Mouse (Mus musculus): Measurements from ENCODE around the gene Vwa8. TPM values are rescaled to one million over a fixed set of nuclear protein-coding genes. Genes with fewer than 3 reads are reported as not detected.

The Vwa8 gene
- polyA plus RNA-seq, 1 experiment from 2014 or later, result 8.1 TPM

DNA sequence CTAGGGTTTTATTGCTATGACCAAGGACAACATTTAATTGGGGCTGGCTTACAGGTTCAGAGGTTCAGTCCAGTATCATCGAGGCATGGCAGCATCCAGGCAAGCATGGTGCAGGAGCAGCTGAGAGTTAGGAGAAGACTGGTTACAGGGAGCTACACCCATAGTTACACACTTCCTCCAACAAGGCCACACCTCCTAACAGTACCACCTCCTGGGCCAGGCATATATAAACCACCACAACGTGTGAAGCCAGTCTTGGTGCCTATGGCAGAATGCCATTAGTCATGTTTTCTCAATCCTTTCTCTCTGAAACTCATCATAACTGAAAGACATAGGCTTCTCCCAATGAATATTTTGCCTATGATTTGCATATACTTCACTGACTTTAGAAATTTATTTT lies 106.9 kb downstream of the Vwa8 start:
- H3K27me3 ChIP-seq (ENCODE audit: control insufficient read depth, insufficient read depth, low read length), result no peaks in the 10 kb centered on the region
- no peaks in the 10 kb centered on the region for H3K36me3 ChIP-seq (replicated peaks; ENCODE audit: control insufficient read depth, insufficient read depth, low read depth, low read length)
- H3K27ac ChIP-seq (replicated peaks; ENCODE audit: low read depth, low read length), result no peak overlapping the region
- H3K4me1 ChIP-seq (ENCODE audit: control insufficient read depth, insufficient read depth, low read length), result no peaks in the 10 kb centered on the region
- no peak overlapping the region for H3K4me3 ChIP-seq (ENCODE audit: low read depth, low read length)
- H3K4me2 ChIP-seq (ENCODE audit: low read depth, low read length), result no peak overlapping the region
- DNase-seq (ENCODE audit: low spot score) (no peak), ATAC-seq (replicated peaks; ENCODE audit: insufficient number of reproducible peaks, low FRiP score, low TSS enrichment, low read depth) (no peak)
- 81% methylated on average over 2 of the region's 2 CpGs for WGBS
- H3K9me3 ChIP-seq (replicated peaks; ENCODE audit: control insufficient read depth, low read length), result no peaks in the 10 kb centered on the region
- H3K9ac ChIP-seq (replicated peaks; ENCODE audit: low read length), result no peak overlapping the region

DNA sequence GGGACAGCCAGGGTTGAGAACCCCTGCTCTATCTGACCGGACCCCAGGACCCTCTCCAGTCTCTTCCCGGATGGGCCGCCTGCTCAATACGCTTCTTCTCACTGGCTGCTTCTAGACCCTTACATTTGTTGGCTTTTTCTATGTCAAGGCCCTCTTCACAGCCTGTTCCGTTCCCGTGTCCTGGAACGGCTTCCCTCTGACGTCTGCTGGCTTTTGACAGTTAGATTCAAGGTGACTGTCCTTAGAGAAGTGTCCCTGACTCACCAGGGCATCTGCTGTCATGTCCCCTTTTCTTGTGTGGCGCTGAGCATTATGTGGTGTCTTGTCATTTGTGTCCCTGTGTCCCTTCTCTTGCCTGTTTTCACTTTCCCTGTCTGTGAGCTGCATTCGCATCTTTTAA lies 121.8 kb downstream of the Vwa8 start:
- Histone ChIP-seq H3K4me3 (ENCODE audit: low read depth, low read length) (no peak overlapping the region), H3K4me1 (ENCODE audit: control insufficient read depth, insufficient read depth, low read length) (no peaks in the 10 kb centered on the region), H3K36me3 (replicated peaks; ENCODE audit: control insufficient read depth, insufficient read depth, low read depth, low read length) (no peaks in the 10 kb centered on the region), H3K4me2 (ENCODE audit: low read depth, low read length) (no peak overlapping the region), H3K9ac (replicated peaks; ENCODE audit: low read length) (no peak overlapping the region), H3K27ac (replicated peaks; ENCODE audit: low read depth, low read length) (no peak overlapping the region), H3K9me3 (replicated peaks; ENCODE audit: control insufficient read depth, low read length) (no peaks in the 10 kb centered on the region), H3K27me3 (ENCODE audit: control insufficient read depth, insufficient read depth, low read length) (no peaks in the 10 kb centered on the region)
- 92% methylated on average over 10 of the region's 10 CpGs for WGBS
- no peak for ATAC-seq (replicated peaks; ENCODE audit: insufficient number of reproducible peaks, low FRiP score, low TSS enrichment, low read depth)
- no peak for DNase-seq (ENCODE audit: low spot score)

DNA sequence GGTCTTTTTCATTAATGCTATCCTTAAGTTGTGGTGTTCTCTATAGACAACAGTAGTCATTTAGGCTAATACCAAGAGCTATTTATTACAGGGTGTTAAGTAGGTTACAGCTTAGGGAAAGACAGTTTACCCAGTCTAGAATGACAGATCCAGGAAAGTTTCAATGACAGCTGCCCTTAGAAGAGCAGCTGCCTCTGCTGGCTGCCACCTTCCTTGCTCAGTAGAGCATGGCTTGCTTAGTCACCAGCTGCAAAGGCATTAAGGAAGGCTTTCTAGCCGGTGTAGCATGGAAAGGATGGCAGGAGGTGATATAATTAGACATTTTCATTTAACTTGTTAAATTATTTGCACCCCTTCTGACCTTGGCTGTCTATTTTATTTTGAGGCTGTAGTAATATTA lies 123.6 kb downstream of the Vwa8 start:
- WGBS, result 53% methylated on average over 1 of the region's 1 CpGs
- DNase-seq (ENCODE audit: low spot score), result no peak

DNA sequence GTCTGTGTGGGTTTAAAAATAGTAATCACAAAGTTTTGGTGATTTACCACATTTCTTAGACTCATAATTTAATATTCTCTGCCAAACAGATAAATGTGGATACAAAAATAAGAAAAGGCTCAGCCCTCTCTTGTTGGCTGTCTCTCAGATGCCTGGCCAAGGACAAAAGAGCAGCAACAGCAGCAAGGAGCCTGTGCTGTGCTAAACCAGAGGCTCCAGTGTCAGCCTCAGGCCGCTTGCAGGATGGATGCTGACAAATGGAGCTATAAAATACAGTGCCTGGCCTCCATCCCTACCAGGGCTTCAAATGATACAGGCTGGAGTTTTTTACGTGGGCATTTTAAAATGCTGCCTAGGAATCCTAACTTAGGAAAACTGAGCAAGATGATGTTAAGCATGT lies 134.3 kb downstream of the Vwa8 start:
- no peaks in the 10 kb centered on the region for H3K36me3 ChIP-seq (replicated peaks; ENCODE audit: control insufficient read depth, insufficient read depth, low read depth, low read length)
- ATAC-seq (replicated peaks; ENCODE audit: insufficient number of reproducible peaks, low FRiP score, low TSS enrichment, low read depth), result no peak
- no peak overlapping the region for H3K4me3 ChIP-seq (ENCODE audit: low read depth, low read length)
- H3K27ac ChIP-seq (replicated peaks; ENCODE audit: low read depth, low read length), result no peak overlapping the region
- no peaks in the 10 kb centered on the region for H3K9me3 ChIP-seq (replicated peaks; ENCODE audit: control insufficient read depth, low read length)
- H3K4me1 ChIP-seq (ENCODE audit: control insufficient read depth, insufficient read depth, low read length), result no peaks in the 10 kb centered on the region
- H3K27me3 ChIP-seq (ENCODE audit: control insufficient read depth, insufficient read depth, low read length), result no peaks in the 10 kb centered on the region
- H3K9ac ChIP-seq (replicated peaks; ENCODE audit: low read length), result no peak overlapping the region
- no peak overlapping the region for H3K4me2 ChIP-seq (ENCODE audit: low read depth, low read length)
- DNase-seq (ENCODE audit: low spot score), result no peak
- 69% methylated on average over 2 of the region's 2 CpGs for whole genome bisulfite sequencing

More for the DNA sequence above, 123.6 kb downstream of the Vwa8 start:
- no peak overlapping the region for H3K27ac ChIP-seq (replicated peaks; ENCODE audit: low read depth, low read length)
- no peak overlapping the region for H3K9ac ChIP-seq (replicated peaks; ENCODE audit: low read length)
- H3K36me3 ChIP-seq (replicated peaks; ENCODE audit: control insufficient read depth, insufficient read depth, low read depth, low read length), result no peaks in the 10 kb centered on the region
- H3K4me2 ChIP-seq (ENCODE audit: low read depth, low read length), result no peak overlapping the region
- no peak overlapping the region for H3K4me3 ChIP-seq (ENCODE audit: low read depth, low read length)
- H3K4me1 ChIP-seq (ENCODE audit: control insufficient read depth, insufficient read depth, low read length), result no peaks in the 10 kb centered on the region
- H3K27me3 ChIP-seq (ENCODE audit: control insufficient read depth, insufficient read depth, low read length), result no peaks in the 10 kb centered on the region
- no peaks in the 10 kb centered on the region for H3K9me3 ChIP-seq (replicated peaks; ENCODE audit: control insufficient read depth, low read length)
- ATAC-seq (replicated peaks; ENCODE audit: insufficient number of reproducible peaks, low FRiP score, low TSS enrichment, low read depth), result no peak

DNA sequence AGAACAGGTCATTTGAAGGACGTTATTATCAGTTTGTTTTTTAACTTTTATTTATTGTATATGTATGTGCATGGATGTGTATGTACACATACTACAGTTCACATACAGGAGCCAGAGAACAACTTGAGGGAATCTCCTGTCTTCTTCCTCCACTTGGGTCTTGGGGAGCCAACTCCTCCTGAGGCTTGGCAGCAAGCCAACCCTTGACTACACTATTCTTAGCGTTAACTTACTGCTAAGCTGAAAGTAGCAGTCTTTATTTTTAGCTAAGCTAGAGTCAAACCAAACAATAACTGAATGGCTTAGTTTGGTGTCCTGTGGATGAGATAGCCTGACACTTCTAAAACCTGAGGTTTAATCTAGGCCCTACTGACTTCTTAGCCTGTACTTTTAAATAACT lies 135.4 kb downstream of the Vwa8 start:
- Histone ChIP-seq H3K4me3 (ENCODE audit: low read depth, low read length) (no peak overlapping the region), H3K9ac (replicated peaks; ENCODE audit: low read length) (no peak overlapping the region), H3K9me3 (replicated peaks; ENCODE audit: control insufficient read depth, low read length) (no peaks in the 10 kb centered on the region), H3K36me3 (replicated peaks; ENCODE audit: control insufficient read depth, insufficient read depth, low read depth, low read length) (no peaks in the 10 kb centered on the region), H3K27ac (replicated peaks; ENCODE audit: low read depth, low read length) (no peak overlapping the region), H3K4me1 (ENCODE audit: control insufficient read depth, insufficient read depth, low read length) (no peaks in the 10 kb centered on the region), H3K27me3 (ENCODE audit: control insufficient read depth, insufficient read depth, low read length) (no peaks in the 10 kb centered on the region), H3K4me2 (ENCODE audit: low read depth, low read length) (no peak overlapping the region)
- ATAC-seq (replicated peaks; ENCODE audit: insufficient number of reproducible peaks, low FRiP score, low TSS enrichment, low read depth) (no peak), DNase-seq (ENCODE audit: low spot score) (no peak)
- 87% methylated on average over 2 of the region's 2 CpGs for WGBS

DNA sequence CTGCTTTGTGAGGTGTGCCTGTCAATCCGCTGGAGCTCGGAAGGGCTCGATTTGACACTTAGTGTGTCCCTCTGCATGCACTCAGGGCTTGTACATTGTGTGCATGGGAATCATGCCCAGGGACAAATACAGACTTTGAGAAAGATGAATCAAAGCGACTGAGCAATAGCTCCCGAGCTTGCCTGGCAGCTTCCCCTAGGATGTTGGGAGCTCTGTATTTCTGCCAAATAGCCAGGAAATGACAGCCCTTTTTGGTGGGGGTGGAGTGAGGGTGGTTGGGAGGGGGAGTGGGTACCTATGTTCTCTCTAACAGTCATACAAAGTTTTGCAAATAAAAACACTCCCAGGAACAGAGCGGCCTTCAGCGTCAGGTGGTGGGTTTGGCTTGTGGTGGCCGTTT lies 138.7 kb downstream of the Vwa8 start:
- Histone ChIP-seq H3K4me1 (ENCODE audit: control insufficient read depth, insufficient read depth, low read length) (no peaks in the 10 kb centered on the region), H3K27ac (replicated peaks; ENCODE audit: low read depth, low read length) (no peak overlapping the region), H3K4me3 (ENCODE audit: low read depth, low read length) (no peak overlapping the region), H3K36me3 (replicated peaks; ENCODE audit: control insufficient read depth, insufficient read depth, low read depth, low read length) (no peaks in the 10 kb centered on the region), H3K9ac (replicated peaks; ENCODE audit: low read length) (no peak overlapping the region), H3K4me2 (ENCODE audit: low read depth, low read length) (no peak overlapping the region), H3K9me3 (replicated peaks; ENCODE audit: control insufficient read depth, low read length) (no peaks in the 10 kb centered on the region), H3K27me3 (ENCODE audit: control insufficient read depth, insufficient read depth, low read length) (no peaks in the 10 kb centered on the region)
- ATAC-seq (replicated peaks; ENCODE audit: insufficient number of reproducible peaks, low FRiP score, low TSS enrichment, low read depth), result no peak
- WGBS, result 89% methylated on average over 8 of the region's 8 CpGs
- no peak for DNase-seq (ENCODE audit: low spot score)

DNA sequence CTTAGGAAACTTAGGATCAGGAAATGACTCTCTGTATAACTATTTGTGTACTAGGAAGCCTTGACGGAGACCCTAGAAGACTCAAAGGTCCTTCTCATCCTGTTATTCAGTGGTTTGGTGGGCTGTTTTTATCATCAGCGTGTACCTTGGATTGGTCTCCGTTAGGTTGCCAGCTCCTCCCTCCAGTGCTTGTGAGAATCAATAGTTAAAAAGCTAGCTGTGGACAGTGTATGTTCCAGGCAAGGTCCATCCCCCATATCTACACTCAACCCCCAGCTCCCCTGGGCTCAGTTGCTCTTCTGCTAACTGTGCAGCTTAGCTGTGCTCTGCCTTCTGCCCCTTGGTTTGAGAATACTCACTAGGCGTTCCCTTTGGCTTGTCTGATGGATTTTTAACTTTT lies 143.6 kb downstream of the Vwa8 start:
- DNase-seq (ENCODE audit: low spot score), result no peak
- no peaks in the 10 kb centered on the region for H3K36me3 ChIP-seq (replicated peaks; ENCODE audit: control insufficient read depth, insufficient read depth, low read depth, low read length)
- H3K4me2 ChIP-seq (ENCODE audit: low read depth, low read length), result no peak overlapping the region
- no peaks in the 10 kb centered on the region for H3K4me1 ChIP-seq (ENCODE audit: control insufficient read depth, insufficient read depth, low read length)
- no peak overlapping the region for H3K27ac ChIP-seq (replicated peaks; ENCODE audit: low read depth, low read length)
- no peak overlapping the region for H3K4me3 ChIP-seq (ENCODE audit: low read depth, low read length)
- 80% methylated on average over 4 of the region's 4 CpGs for WGBS
- H3K9me3 ChIP-seq (replicated peaks; ENCODE audit: control insufficient read depth, low read length), result no peaks in the 10 kb centered on the region
- no peak overlapping the region for H3K9ac ChIP-seq (replicated peaks; ENCODE audit: low read length)
- no peaks in the 10 kb centered on the region for H3K27me3 ChIP-seq (ENCODE audit: control insufficient read depth, insufficient read depth, low read length)
- ATAC-seq (replicated peaks; ENCODE audit: insufficient number of reproducible peaks, low FRiP score, low TSS enrichment, low read depth), result no peak

DNA sequence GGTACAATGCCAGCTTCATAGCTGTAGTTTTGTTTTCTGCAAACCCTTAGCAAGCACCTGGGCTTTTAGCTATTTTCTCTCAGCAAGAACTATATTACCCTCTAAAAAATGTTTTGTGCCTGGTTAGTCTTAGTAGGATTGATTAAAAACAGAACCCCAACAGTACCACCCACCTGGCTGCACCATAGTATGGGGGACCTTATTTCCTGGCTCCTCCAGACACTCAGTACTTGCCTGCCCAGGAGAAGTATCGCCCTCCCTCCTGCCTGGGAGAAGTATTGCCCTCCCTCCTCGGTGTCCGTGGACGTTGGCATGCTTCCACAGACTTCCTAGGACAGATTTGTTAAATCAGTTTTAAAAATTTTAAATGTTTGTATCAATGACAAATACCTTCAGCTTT lies 144.7 kb downstream of the Vwa8 start:
- no peak overlapping the region for H3K27ac ChIP-seq (replicated peaks; ENCODE audit: low read depth, low read length)

More for the DNA sequence above, 144.7 kb downstream of the Vwa8 start:
- WGBS, result 78% methylated on average over 4 of the region's 4 CpGs
- Histone ChIP-seq H3K9ac (replicated peaks; ENCODE audit: low read length) (no peak overlapping the region), H3K27me3 (ENCODE audit: control insufficient read depth, insufficient read depth, low read length) (no peaks in the 10 kb centered on the region), H3K4me2 (ENCODE audit: low read depth, low read length) (no peak overlapping the region), H3K4me1 (ENCODE audit: control insufficient read depth, insufficient read depth, low read length) (no peaks in the 10 kb centered on the region), H3K9me3 (replicated peaks; ENCODE audit: control insufficient read depth, low read length) (no peaks in the 10 kb centered on the region), H3K4me3 (ENCODE audit: low read depth, low read length) (no peak overlapping the region), H3K36me3 (replicated peaks; ENCODE audit: control insufficient read depth, insufficient read depth, low read depth, low read length) (no peaks in the 10 kb centered on the region)
- DNase-seq (ENCODE audit: low spot score) (no peak), ATAC-seq (replicated peaks; ENCODE audit: insufficient number of reproducible peaks, low FRiP score, low TSS enrichment, low read depth) (no peak)
